Mouse (Mus musculus) natural killer cell, adult 2 months (primary cell): ENCODE measurements at regions not wholly inside any gene's neighbourhood (a gene's known extent, or its start where the extent isn't known, plus 50 kb on each side); places are given as distances from the start of the nearest gene placed in this dataset.

Experiments
- DNase-seq, 2 experiments: peaks; one replicate each; pipeline ENCODE4 v3.0.0; 2022; ENCODE audit warnings: low spot score in 2 of 2

- DNase-seq, result no peak
Observed at GRCm38 (mm10) chr1:91678789-91679188, 122.5 kb upstream of the Twist2 start.

- no peak for DNase-seq
Observed at GRCm38 (mm10) chr1:91685031-91685430, 116.2 kb upstream of the Twist2 start.

- no peak for DNase-seq
Observed at GRCm38 (mm10) chr1:91685789-91686188, 115.5 kb upstream of the Twist2 start.

- no peak for DNase-seq
Observed at GRCm38 (mm10) chr1:91691601-91692000, 109.7 kb upstream of the Twist2 start.

- DNase-seq, result no peak
Observed at GRCm38 (mm10) chr1:91692709-91693460, 108.4 kb upstream of the Twist2 start.

- no peak for DNase-seq
Observed at GRCm38 (mm10) chr1:91697053-91697452, 104.2 kb upstream of the Twist2 start.

- DNase-seq, result no peak
Observed at GRCm38 (mm10) chr1:91701475-91701874, 99.8 kb upstream of the Twist2 start.

GRCm38 (mm10) chr1:91702021-91702420 lies 99.2 kb upstream of the Twist2 start:
- no peak for DNase-seq

GRCm38 (mm10) chr1:91702737-91703136 lies 98.5 kb upstream of the Twist2 start:
- no peak for DNase-seq

- DNase-seq, result no peak
Observed at GRCm38 (mm10) chr1:91705451-91705850, 95.8 kb upstream of the Twist2 start.

GRCm38 (mm10) chr1:91708550-91709243 lies 92.6 kb upstream of the Twist2 start:
- no peak for DNase-seq

GRCm38 (mm10) chr1:91709244-91709600 lies 92.0 kb upstream of the Twist2 start:
- DNase-seq, result no peak

- DNase-seq, result no peak
Observed at GRCm38 (mm10) chr1:91713131-91713530, 88.1 kb upstream of the Twist2 start.

- no peak for DNase-seq
Observed at GRCm38 (mm10) chr1:91714266-91714665, 87.0 kb upstream of the Twist2 start.

- no peak for DNase-seq
Observed at GRCm38 (mm10) chr1:91715341-91715740, 85.9 kb upstream of the Twist2 start.

- no peak for DNase-seq
Observed at GRCm38 (mm10) chr1:91715791-91716190, 85.5 kb upstream of the Twist2 start.

GRCm38 (mm10) chr1:91716836-91717235 lies 84.4 kb upstream of the Twist2 start:
- DNase-seq, result no peak

GRCm38 (mm10) chr1:91717961-91718360 lies 83.3 kb upstream of the Twist2 start:
- no peak for DNase-seq

- no peak for DNase-seq
Observed at GRCm38 (mm10) chr1:91729246-91729645, 72.0 kb upstream of the Twist2 start.

- no peak for DNase-seq
Observed at GRCm38 (mm10) chr1:91730281-91730680, 71.0 kb upstream of the Twist2 start.

GRCm38 (mm10) chr1:91731703-91732102 lies 69.6 kb upstream of the Twist2 start:
- DNase-seq, result no peak

- no peak for DNase-seq
Observed at GRCm38 (mm10) chr1:91732461-91732861, 68.8 kb upstream of the Twist2 start.

- no peak for DNase-seq
Observed at GRCm38 (mm10) chr1:91734731-91735130, 66.5 kb upstream of the Twist2 start.
